Mouse (Mus musculus): ENCODE data around the gene Smarcc1.

DNA sequence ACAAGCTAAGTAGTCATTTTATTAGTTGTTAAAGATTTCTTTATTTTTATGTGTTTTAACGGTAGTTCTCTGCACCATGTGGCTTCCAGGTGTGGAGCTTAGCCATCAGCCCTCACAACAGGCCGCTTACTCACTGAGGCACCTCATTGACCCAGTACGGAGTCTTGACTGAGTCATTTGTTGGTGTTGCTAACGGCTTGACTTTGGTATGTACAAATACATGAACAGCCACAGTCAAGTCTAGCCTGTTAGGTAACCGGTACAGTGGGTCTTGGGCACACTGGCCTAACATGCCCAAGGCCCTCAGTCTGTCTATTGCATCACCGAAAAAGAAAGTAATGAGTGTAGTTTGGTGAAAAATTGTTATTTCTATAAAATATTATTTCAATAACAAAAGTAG, 111.2 kb downstream of the Smarcc1 start:
- TF ChIP-seq USF2 (conservative IDR thresholded peaks at IDR 0.05; ENCODE audit: low read depth, low read length): no peak
- no peak for TF ChIP-seq BHLHE40 (IDR thresholded peaks at IDR 0.05; ENCODE audit: low read depth, low read length)
- TF ChIP-seq CTCF (conservative IDR thresholded peaks at IDR 0.05 in 1 of 2, IDR thresholded peaks at IDR 0.05 in 1 of 2; ENCODE audit: low read depth in 2 of 2, low read length in 2 of 2): no peak
